Mouse (Mus musculus) embryonic facial prominence, embryonic 12.5 days (tissue): Measurements from ENCODE around the gene Fcmr. TPM values are rescaled to one million over a fixed set of nuclear protein-coding genes. Genes with fewer than 3 reads are reported as not detected.

ENCODE experiments used
- ATAC-seq: fragments of 200-750 bp; cut with Nextera tagmentation; 2 replicates; pipeline ENCODE4 v1.8.0; 2017; ENCODE audit not compliant: insufficient number of reproducible peaks, insufficient read depth, low FRiP score, low TSS enrichment
- H3K27ac ChIP-seq: fragments of 300-500 bp; sonication (generic); 2 replicates; pipeline ENCODE4 v1.5.1; 2016; ENCODE audit warnings: mild to moderate bottlenecking
- H3K27me3 ChIP-seq: fragments of 300-500 bp; sonication (generic); 2 replicates; pipeline ENCODE4 v1.6.1; 2016; ENCODE audit warnings: mild to moderate bottlenecking, moderate library complexity
- H3K36me3 ChIP-seq: fragments of 300-500 bp; sonication (generic); 2 replicates; pipeline ENCODE4 v1.6.1; 2016; ENCODE audit warnings: mild to moderate bottlenecking
- H3K4me1 ChIP-seq: fragments of 300-500 bp; sonication (generic); 2 replicates; pipeline ENCODE4 v1.6.1; 2016
- H3K4me2 ChIP-seq: fragments of 300-500 bp; sonication (generic); replicated peaks from 2 replicates; pipeline ENCODE4 v1.6.1; 2016; ENCODE audit warnings: mild to moderate bottlenecking, moderate library complexity
- H3K4me3 ChIP-seq: fragments of 300-500 bp; sonication (generic); 2 replicates; pipeline ENCODE4 v1.5.1; 2016; ENCODE audit warnings: mild to moderate bottlenecking
- H3K9ac ChIP-seq: fragments of 300-500 bp; sonication (generic); 2 replicates; pipeline ENCODE4 v1.6.1; 2016; ENCODE audit warnings: mild to moderate bottlenecking, moderate library complexity
- H3K9me3 ChIP-seq: fragments of 300-500 bp; sonication (generic); 2 replicates; pipeline ENCODE4 v1.6.1; 2016; ENCODE audit warnings: mild to moderate bottlenecking, moderate library complexity
- WGBS: fragments of 180-500 bp; shearing (Covaris S2); methylation state at CpG from one replicate; pipeline ENCODE4 v1.1.7; 2016; 5-methylcytosine and 5-hydroxymethylcytosine counted together
- polyA plus RNA-seq: library from polyadenylated mRNA; unstranded; fragments of >200 nt; fragmentation: Nextera tagmentation; extraction: Ambion mirVana; gene quantifications from 2 replicates; pipeline ENCODE4 v1.2.1, GENCODE M21; 2016

Fcmr gene
- polyA plus RNA-seq, 1 experiment from 2014 or later, result not detected

DNA sequence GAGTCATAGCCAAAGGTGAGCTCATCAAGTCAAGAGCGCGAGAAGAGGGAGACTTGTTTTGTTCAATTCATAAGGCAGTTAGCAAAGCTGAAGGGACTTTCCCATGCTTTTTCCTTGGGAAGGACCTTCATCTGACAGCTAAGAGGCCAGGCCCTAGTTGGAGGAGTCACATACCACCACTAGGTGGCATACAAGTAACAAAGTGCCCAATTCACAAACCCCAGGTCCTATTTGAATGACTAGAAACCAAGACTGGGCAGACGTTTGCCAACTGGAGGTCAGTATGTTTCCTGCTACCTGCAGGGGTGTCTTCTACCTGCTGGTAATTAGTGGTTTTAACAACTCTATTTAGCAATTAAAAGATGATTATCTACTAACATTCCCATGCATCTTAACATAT lies 9.7 kb downstream of the Fcmr start:
- Histone ChIP-seq H3K27me3 (peaks cover 30% of the 10 kb centered on the region), H3K4me2 (no peak overlapping the region), H3K36me3 (no peaks in the 10 kb centered on the region), H3K9ac (no peak overlapping the region), H3K4me3 (no peak overlapping the region), H3K27ac (no peak overlapping the region), H3K4me1 (no peaks in the 10 kb centered on the region), H3K9me3 (no peaks in the 10 kb centered on the region)
- WGBS, result 31% methylated on average over 3 of the region's 3 CpGs
- no peak for ATAC-seq

GRCm38 (mm10) chr1:130875910-130876309 lies 10.4 kb downstream of the Fcmr start:
- H3K4me1 ChIP-seq, result no peaks in the 10 kb centered on the region
- no peaks in the 10 kb centered on the region for H3K36me3 ChIP-seq
- no peak for ATAC-seq
- no peaks in the 10 kb centered on the region for H3K9me3 ChIP-seq
- no peak overlapping the region for H3K27ac ChIP-seq
- H3K4me3 ChIP-seq, result no peak overlapping the region
- H3K9ac ChIP-seq, result no peak overlapping the region
- no peak overlapping the region for H3K4me2 ChIP-seq
- WGBS, result 61% methylated on average over 3 of the region's 3 CpGs
- peaks cover 32% of the 10 kb centered on the region for H3K27me3 ChIP-seq

DNA sequence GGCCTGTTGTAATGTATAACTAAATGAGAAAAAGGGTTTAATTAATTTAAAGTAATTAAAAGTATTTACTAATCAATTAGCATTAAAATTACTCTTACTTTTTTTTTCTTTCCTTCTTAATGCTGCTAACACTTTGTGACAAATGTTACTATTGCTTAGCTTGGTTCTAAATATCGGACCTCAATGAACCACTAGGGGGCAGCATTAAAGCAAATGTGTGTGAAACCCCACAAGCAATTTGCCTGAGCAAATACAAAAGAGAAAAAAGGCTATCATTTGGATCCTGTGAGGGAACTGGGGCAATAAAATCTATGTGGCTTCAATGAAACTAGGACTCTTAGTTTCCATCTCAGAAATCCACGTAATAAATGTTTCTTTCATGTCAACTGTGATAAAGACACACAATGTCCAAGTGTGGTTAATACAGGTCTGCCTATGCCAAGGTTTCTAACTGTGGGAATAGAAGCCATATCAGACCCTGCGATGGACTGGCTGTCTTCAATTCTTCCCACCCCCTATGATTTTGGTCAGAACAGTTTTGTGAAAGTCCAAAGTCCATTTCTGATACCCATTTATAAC lies 11.6 kb downstream of the Fcmr start:
- H3K27ac ChIP-seq, result no peak overlapping the region
- no peak for ATAC-seq
- H3K36me3 ChIP-seq, result no peaks in the 10 kb centered on the region
- no peak overlapping the region for H3K4me2 ChIP-seq
- WGBS, result 16% methylated on average over 3 of the region's 3 CpGs
- no peaks in the 10 kb centered on the region for H3K9me3 ChIP-seq
- peaks cover 32% of the 10 kb centered on the region for H3K27me3 ChIP-seq
- no peak overlapping the region for H3K4me3 ChIP-seq
- no peaks in the 10 kb centered on the region for H3K4me1 ChIP-seq
- no peak overlapping the region for H3K9ac ChIP-seq

DNA sequence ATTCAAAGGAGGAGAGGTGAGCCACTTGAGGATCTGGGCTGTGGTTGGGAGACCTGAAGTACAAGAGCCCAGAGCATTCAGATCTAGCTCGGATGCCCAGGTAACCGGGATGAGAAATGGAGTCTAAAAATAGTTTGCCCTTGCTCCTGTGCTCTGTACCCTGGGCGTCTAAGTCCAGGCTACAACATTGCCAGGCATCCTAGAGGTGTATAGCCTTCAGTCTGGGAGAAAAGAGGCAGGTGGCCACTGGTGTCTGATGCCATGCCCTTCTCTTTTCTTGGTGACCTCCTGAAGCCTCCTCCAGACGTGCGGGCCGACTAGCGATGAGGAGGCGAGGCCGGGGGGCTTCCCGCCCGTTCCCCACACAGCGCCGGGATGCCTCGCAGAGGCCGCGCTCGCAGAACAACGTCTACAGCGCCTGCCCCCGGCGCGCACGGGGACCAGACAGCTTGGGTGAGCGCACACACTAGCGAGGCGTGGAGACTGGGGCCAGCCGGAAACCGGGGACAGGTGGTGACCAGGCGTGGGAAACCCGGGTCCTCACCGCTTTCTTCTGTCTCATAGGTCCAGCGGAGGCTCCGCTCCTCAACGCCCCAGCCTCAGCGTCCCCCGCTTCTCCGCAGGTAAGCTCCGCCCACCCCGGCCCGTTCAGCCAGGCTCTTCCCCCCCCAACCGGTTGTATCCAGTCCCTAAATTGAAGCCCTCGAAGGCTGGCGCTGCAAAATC lies 12.6 kb downstream of the Fcmr start:
- Histone ChIP-seq H3K4me2 (peak overlapping the region; percentile 89), H3K9me3 (no peaks in the 10 kb centered on the region), H3K36me3 (no peaks in the 10 kb centered on the region), H3K9ac (peak overlapping the region; percentile 38), H3K4me1 (no peaks in the 10 kb centered on the region), H3K4me3 (peak overlapping the region; percentile 44), H3K27me3 (peaks cover 32% of the 10 kb centered on the region), H3K27ac (no peak overlapping the region)
- 2% methylated on average over 43 of the region's 43 CpGs for WGBS
- ATAC-seq, result peak; percentile 56; the same call in 1 of the 2 replicates

DNA sequence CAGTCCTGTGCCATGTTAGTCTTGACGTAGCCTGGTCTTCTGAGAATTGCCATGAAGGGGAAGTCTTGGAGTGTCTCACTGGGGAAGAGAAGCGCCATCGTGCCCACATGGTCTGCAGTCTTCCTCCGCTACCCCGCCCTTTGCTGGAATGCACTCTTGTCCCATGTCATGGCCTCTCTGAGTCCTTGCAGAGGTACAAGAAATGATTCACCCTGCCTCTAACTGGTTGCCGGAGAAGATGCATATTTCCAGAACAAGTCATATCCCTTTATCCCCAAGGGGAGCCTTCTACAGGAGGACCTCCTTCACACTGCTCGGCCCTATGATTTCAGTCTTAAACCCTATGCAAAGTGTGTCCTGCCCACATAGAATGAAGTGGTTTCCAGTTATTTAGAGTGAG lies 14.5 kb downstream of the Fcmr start:
- Histone ChIP-seq H3K36me3 (no peaks in the 10 kb centered on the region), H3K4me1 (no peaks in the 10 kb centered on the region), H3K27ac (no peak overlapping the region), H3K4me3 (no peak overlapping the region), H3K4me2 (no peak overlapping the region), H3K27me3 (peaks cover 32% of the 10 kb centered on the region), H3K9me3 (no peaks in the 10 kb centered on the region), H3K9ac (no peak overlapping the region)
- ATAC-seq, result no peak
- 90% methylated on average over 7 of the region's 7 CpGs for WGBS

- no peaks in the 10 kb centered on the region for H3K9me3 ChIP-seq
- WGBS, result 85% methylated on average over 4 of the region's 4 CpGs
- no peak overlapping the region for H3K4me3 ChIP-seq
- ATAC-seq, result no peak
- no peak overlapping the region for H3K4me2 ChIP-seq
- peaks cover 22% of the 10 kb centered on the region for H3K27me3 ChIP-seq
- H3K36me3 ChIP-seq, result no peaks in the 10 kb centered on the region
- no peak overlapping the region for H3K9ac ChIP-seq
- no peak overlapping the region for H3K27ac ChIP-seq
- H3K4me1 ChIP-seq, result no peaks in the 10 kb centered on the region
Measured at GRCm38 (mm10) chr1:130883146-130883545, 17.7 kb downstream of the Fcmr start.

DNA sequence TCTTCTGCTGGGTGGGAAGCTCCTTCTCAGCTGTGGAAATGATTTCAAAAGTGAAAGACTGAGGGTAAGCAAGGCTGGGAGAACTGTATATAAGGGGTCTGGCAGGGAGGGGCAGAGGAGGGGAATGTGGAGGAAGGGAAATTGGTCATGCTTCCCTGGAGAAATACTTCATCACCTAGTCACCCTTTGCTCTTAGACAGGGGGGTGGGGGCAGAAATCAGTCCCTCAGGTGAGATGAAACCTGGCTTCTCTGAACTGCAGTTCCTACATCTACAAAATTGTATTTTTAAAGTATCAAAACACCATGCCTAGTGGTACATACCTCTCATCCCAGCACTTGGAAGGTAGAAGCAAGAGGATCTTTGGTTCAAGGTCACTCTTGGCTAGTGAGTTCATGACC lies 21.9 kb downstream of the Fcmr start, which contains the start of gene Il24:
Gene Il24 (minus strand): TSS at position 101 of the 400 bp plus-strand sequence.
- Histone ChIP-seq H3K9me3 (no peaks in the 10 kb centered on the region), H3K4me2 (no peak within 1 kb of the TSS), H3K27ac (no peak within 1 kb of the TSS), H3K4me3 (no peak within 1 kb of the TSS), H3K36me3 (no peaks in the 10 kb centered on the region), H3K27me3 (no peaks in the 10 kb centered on the region), H3K4me1 (no peaks in the 10 kb centered on the region), H3K9ac (no peak within 1 kb of the TSS)
- no peak for ATAC-seq

DNA sequence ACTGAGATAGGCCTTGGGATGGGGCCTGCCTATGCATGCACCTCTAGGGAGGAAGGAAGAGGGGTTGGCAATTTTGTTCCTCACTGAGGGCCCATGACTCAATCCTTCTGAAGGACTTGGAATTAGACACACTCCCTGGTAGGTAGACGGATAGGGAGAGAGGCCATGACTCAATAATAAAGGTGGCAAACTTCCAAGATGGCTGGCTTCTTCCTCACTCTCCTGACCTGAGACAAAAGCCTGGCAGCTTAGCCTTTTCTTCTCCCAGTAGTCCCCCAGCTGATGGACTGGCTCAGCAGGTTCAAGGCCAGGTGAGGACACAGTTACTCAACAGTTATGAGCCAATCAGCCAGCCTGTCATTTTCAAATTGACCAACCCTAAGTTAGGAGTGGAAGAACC lies 27.0 kb downstream of the Fcmr start:
- H3K27ac ChIP-seq, result no peak overlapping the region
- ATAC-seq, result no peak
- H3K36me3 ChIP-seq, result no peaks in the 10 kb centered on the region
- 65% methylated on average over 1 of the region's 1 CpGs for WGBS
- no peaks in the 10 kb centered on the region for H3K9me3 ChIP-seq
- no peaks in the 10 kb centered on the region for H3K27me3 ChIP-seq
- no peaks in the 10 kb centered on the region for H3K4me1 ChIP-seq
- no peak overlapping the region for H3K4me3 ChIP-seq
- no peak overlapping the region for H3K9ac ChIP-seq
- no peak overlapping the region for H3K4me2 ChIP-seq

DNA sequence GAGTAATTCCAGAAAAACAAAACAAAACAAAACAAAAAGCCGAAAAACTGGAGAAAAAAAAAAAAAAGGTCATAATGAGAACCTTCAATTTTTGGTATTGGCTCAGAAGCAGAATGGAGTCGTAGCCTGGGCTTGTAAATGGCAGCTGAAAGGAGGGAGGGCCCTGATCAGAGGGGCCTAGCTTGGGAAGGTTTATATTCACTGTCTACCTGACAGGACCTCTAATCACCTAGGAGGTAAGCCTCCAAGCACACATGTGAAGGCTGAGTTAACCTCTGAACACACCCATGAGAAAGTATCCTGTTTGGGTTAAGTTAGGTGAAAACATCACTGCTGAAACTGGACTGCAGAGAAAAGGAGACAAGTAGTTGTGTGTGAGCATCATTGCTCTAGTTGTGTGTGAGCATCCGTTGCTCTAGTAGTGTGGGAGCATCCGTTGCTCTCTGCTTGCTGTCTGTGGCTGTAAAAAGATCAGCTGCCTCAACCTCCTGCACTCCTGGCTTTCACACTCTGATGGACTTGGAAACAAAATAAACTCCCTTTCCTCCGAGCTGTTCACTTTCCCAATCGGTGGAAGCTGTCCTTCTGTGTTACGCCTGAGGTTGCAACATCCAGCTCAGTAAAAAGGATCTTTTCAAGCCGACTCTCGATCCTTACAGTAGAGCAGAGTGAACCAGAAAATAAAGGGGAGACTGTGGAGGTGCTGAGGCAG lies 28.0 kb downstream of the Fcmr start:
- no peak overlapping the region for H3K27ac ChIP-seq
- no peak for ATAC-seq
- WGBS, result 67% methylated on average over 9 of the region's 9 CpGs
- H3K4me2 ChIP-seq, result no peak overlapping the region
- no peaks in the 10 kb centered on the region for H3K9me3 ChIP-seq
- no peaks in the 10 kb centered on the region for H3K4me1 ChIP-seq
- H3K36me3 ChIP-seq, result no peaks in the 10 kb centered on the region
- no peak overlapping the region for H3K9ac ChIP-seq
- no peak overlapping the region for H3K4me3 ChIP-seq
- no peaks in the 10 kb centered on the region for H3K27me3 ChIP-seq

DNA sequence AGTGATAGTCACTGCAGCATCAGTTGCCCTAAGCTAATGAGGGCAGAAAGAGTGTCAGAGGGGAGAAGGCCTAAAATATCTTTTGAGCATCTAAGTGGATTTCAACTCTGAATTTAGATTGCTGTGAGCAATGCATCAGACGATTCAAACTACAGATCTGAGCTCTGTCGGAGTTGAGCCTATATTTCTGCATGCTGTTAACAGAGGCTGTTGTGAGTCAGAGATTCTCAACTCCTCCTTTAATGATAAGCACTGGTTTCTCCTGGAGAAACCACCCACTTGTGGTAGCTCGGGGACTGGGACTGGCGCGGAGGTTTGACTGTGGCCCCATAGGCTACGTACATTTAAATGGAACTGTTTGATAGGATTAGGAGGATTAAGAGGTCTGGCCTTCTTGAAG lies 29.0 kb downstream of the Fcmr start:
- Histone ChIP-seq H3K27ac (no peak overlapping the region), H3K36me3 (no peaks in the 10 kb centered on the region), H3K9ac (no peak overlapping the region), H3K4me3 (no peak overlapping the region), H3K4me2 (no peak overlapping the region), H3K4me1 (no peaks in the 10 kb centered on the region), H3K27me3 (no peaks in the 10 kb centered on the region), H3K9me3 (no peaks in the 10 kb centered on the region)
- ATAC-seq, result no peak
- WGBS, result 63% methylated on average over 6 of the region's 6 CpGs

DNA sequence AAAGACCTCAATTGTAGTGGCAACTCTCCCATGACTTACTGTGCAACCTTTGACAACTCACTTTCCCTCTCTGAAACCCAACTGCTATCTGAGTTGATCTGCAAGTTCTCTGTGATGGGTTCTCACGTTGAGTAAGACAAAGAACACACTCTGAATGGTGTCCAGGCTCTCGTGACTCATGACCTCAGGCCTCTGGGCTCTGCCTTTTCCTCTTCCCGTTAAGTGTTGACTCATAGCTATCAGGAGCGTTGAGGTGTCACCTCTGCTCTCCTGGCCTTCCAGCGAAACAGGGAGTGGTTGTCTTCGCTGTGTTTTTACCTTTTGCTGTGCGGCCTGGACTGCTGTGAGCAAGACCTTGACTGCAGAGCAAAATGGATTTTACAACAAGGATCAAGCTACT lies 37.0 kb downstream of the Fcmr start:
- ATAC-seq, result no peak
- Histone ChIP-seq H3K9me3 (no peaks in the 10 kb centered on the region), H3K4me1 (no peaks in the 10 kb centered on the region), H3K9ac (no peak overlapping the region), H3K27me3 (no peaks in the 10 kb centered on the region), H3K4me2 (no peak overlapping the region), H3K4me3 (no peak overlapping the region), H3K27ac (no peak overlapping the region), H3K36me3 (no peaks in the 10 kb centered on the region)
- WGBS, result 78% methylated on average over 7 of the region's 7 CpGs

DNA sequence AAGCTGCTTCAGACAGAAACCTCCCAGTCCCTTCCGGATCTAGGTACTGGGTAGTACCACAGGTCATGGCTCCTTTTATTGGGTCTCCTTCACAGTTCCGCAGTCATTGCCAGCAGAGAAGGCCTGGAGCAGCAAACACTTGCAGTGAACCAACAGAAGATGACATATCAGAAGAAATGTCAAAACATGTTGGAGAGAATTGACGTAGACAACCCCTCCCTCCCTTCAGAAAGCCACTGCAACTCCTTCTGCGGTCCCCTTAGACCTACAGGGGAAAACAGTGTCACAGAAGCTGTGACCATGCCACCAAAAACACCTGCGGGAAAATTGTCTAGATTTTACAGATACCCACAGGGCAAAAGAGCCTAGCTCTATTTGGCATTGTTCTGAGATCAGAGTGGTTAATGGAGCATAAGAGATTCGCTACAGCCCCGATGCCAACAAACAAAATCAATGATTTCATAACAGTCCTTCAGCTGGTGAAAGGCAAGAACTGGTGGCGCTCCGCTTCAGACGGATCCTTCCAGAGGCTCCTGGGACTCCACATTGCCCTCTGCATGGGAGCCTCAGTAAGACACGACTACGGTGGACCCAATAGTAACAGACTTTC lies 46.0 kb downstream of the Fcmr start, which contains the start of gene Il20:
Gene Il20 (minus strand): TSS at position 51 of the 610 bp plus-strand sequence.
- no peak for ATAC-seq
- Histone ChIP-seq H3K4me1 (no peaks in the 10 kb centered on the region), H3K36me3 (no peaks in the 10 kb centered on the region), H3K9me3 (no peaks in the 10 kb centered on the region), H3K4me2 (no peak within 1 kb of the TSS), H3K27me3 (no peaks in the 10 kb centered on the region), H3K27ac (no peak within 1 kb of the TSS), H3K4me3 (no peak within 1 kb of the TSS), H3K9ac (no peak within 1 kb of the TSS)
- WGBS, result 82% methylated on average over 12 of the region's 12 CpGs
